Mouse (Mus musculus) lung, postnatal 0 days (tissue): Measurements from ENCODE around the gene Cct2.

Source experiments
- CTCF ChIP-seq: IDR thresholded peaks from 2 replicates; pipeline ENCODE4 v1.5.1; 2016; ENCODE audit warnings: antibody characterized with exemption, mild to moderate bottlenecking
- EP300 ChIP-seq: IDR thresholded peaks from 2 replicates; pipeline ENCODE4 v1.6.1; 2016; ENCODE audit warnings: antibody characterized with exemption, mild to moderate bottlenecking, control low read depth

GRCm38 (mm10) chr10:117081326-117081725, 17.7 kb upstream of the Cct2 start:
- TF ChIP-seq CTCF (no peak), EP300 (no peak)
